Mouse (Mus musculus) 3134 (cell line): ENCODE data around the gene Enah.

Source experiments
- DNase-seq: peaks from one replicate; pipeline ENCODE4 v3.0.0-alpha.2; 2011; ENCODE audit warnings: low spot score; ENCODE audit not compliant: insufficient read length; ENCODE audit errors: extremely low read depth

Gene Enah

GRCm38 (mm10) chr1:182028231-182029210 is 8.7 kb upstream of the Enah start:
- peak; percentile 63 for DNase-seq

- no peak for DNase-seq
These were observed 7.7 kb upstream of the Enah start for GRCm38 (mm10) chr1:182027426-182027979.

GRCm38 (mm10) chr1:182026821-182027220 is 7.0 kb upstream of the Enah start:
- DNase-seq = no peak

GRCm38 (mm10) chr1:182026120-182026519 is 6.3 kb upstream of the Enah start:
- DNase-seq = no peak

- DNase-seq = peak; percentile 39
These were observed 2.0 kb upstream of the Enah start for GRCm38 (mm10) chr1:182021691-182022299.

GRCm38 (mm10) chr1:182020831-182021460 is 1.2 kb upstream of the Enah start:
- DNase-seq = no peak

- peak; percentile 51 for DNase-seq
These were observed 394 bp downstream of the Enah start for GRCm38 (mm10) chr1:182019266-182019925.

- DNase-seq = peak; percentile 47
These were observed 1.2 kb downstream of the Enah start for GRCm38 (mm10) chr1:182018397-182019265.

GRCm38 (mm10) chr1:182005831-182006230 is 14.0 kb downstream of the Enah start:
- DNase-seq = no peak

- no peak for DNase-seq
These were observed 21.1 kb downstream of the Enah start for GRCm38 (mm10) chr1:181998673-181999072.

- DNase-seq = no peak
These were observed 22.0 kb downstream of the Enah start for GRCm38 (mm10) chr1:181997791-181998190.

- no peak for DNase-seq
These were observed 26.2 kb downstream of the Enah start for GRCm38 (mm10) chr1:181993597-181993996.

- DNase-seq = no peak
These were observed 31.4 kb downstream of the Enah start for GRCm38 (mm10) chr1:181988367-181988766.

- DNase-seq = no peak
These were observed 32.6 kb downstream of the Enah start for GRCm38 (mm10) chr1:181987226-181987625.

GRCm38 (mm10) chr1:181985880-181986279 is 33.9 kb downstream of the Enah start:
- DNase-seq = no peak

- peak; percentile 24 for DNase-seq
These were observed 35.0 kb downstream of the Enah start for GRCm38 (mm10) chr1:181984811-181985210.

GRCm38 (mm10) chr1:181980017-181980719 is 39.6 kb downstream of the Enah start:
- DNase-seq = no peak

- no peak for DNase-seq
These were observed 44.3 kb downstream of the Enah start for GRCm38 (mm10) chr1:181975510-181975909.

GRCm38 (mm10) chr1:181974897-181975296 is 44.9 kb downstream of the Enah start:
- DNase-seq = no peak
